Mouse (Mus musculus) olfactory bulb, adult 2 months (tissue): ENCODE measurements around the gene Trim67.

Experiments used
- CTCF ChIP-seq: fragments of 200-500 bp; IDR thresholded peaks from 2 replicates; pipeline ENCODE4 v1.5.1; 2012; ENCODE audit warnings: low read depth, mild to moderate bottlenecking, low read length, moderate library complexity; ENCODE audit not compliant: insufficient read depth
- POLR2A ChIP-seq: fragments of 200-500 bp; IDR thresholded peaks from 2 replicates; pipeline ENCODE4 v1.6.1; 2012; ENCODE audit warnings: mild to moderate bottlenecking, low read depth, low read length, moderate library complexity; ENCODE audit not compliant: insufficient read depth

GRCm38 (mm10) chr8:124863729-124864128 is 70.8 kb downstream of the Trim67 start:
- TF ChIP-seq CTCF (no peak), POLR2A (no peak)
